Mouse (Mus musculus) kidney, adult 2 months (tissue): ENCODE results near the gene Zyx. TPM values are rescaled to one million over a fixed set of nuclear protein-coding genes. Genes with fewer than 3 reads are reported as not detected.

Experiments used
- DNase-seq: peaks from one replicate; pipeline ENCODE4 v3.0.0; 2021
- H3K27ac ChIP-seq: fragments of 200-500 bp; 2 replicates; pipeline ENCODE4 v1.5.1; 2012; ENCODE audit warnings: low read depth, low read length, control low read depth, inconsistent platforms; ENCODE audit not compliant: insufficient read depth
- H3K27me3 ChIP-seq: fragments of 200-500 bp; replicated peaks from 2 replicates; pipeline ENCODE4 v1.6.1; 2012; ENCODE audit warnings: mild to moderate bottlenecking, moderate library complexity, low read length, inconsistent platforms; ENCODE audit not compliant: control insufficient read depth, insufficient read depth
- H3K36me3 ChIP-seq: fragments of 200-500 bp; 2 replicates; pipeline ENCODE4 v1.6.1; 2012; ENCODE audit warnings: mild to moderate bottlenecking, moderate library complexity, low read length, inconsistent platforms; ENCODE audit not compliant: control insufficient read depth, insufficient read depth
- H3K4me1 ChIP-seq: fragments of 200-500 bp; 2 replicates; pipeline ENCODE4 v1.6.1; 2011; ENCODE audit warnings: low read length; ENCODE audit not compliant: control insufficient read depth, insufficient read depth
- H3K4me3 ChIP-seq: fragments of 200-500 bp; 2 replicates; pipeline ENCODE4 v1.5.1; 2011; ENCODE audit warnings: mild to moderate bottlenecking, low read depth, low read length, control low read depth; ENCODE audit not compliant: insufficient read depth
- CTCF ChIP-seq: fragments of 200-500 bp; conservative IDR thresholded peaks from 2 replicates; pipeline ENCODE4 v1.5.1; 2011; ENCODE audit warnings: low read depth, mild to moderate bottlenecking, control low read depth, low read length, moderate library complexity, mixed read lengths; ENCODE audit not compliant: insufficient read depth, insufficient read length
- POLR2A ChIP-seq: fragments of 200-500 bp; IDR thresholded peaks from one replicate; pipeline ENCODE4 v1.6.1; 2011; ENCODE audit warnings: low read depth, low read length, control low read depth
- WGBS: fragments of 180-500 bp; shearing (Covaris S2); methylation state at CpG from one replicate; pipeline ENCODE4 v1.1.7; 2018; 5-methylcytosine and 5-hydroxymethylcytosine counted together
- polyA plus RNA-seq: library from polyadenylated mRNA; depleted of rRNA; stranded (reverse); fragments of >200 nt; gene quantifications from 2 replicates; pipeline ENCODE4 v1.2.3, GENCODE M21; 2012; rRNA removed

The Zyx gene
- 90.0 and 94.2 TPM in 2 replicates for polyA plus RNA-seq

DNA sequence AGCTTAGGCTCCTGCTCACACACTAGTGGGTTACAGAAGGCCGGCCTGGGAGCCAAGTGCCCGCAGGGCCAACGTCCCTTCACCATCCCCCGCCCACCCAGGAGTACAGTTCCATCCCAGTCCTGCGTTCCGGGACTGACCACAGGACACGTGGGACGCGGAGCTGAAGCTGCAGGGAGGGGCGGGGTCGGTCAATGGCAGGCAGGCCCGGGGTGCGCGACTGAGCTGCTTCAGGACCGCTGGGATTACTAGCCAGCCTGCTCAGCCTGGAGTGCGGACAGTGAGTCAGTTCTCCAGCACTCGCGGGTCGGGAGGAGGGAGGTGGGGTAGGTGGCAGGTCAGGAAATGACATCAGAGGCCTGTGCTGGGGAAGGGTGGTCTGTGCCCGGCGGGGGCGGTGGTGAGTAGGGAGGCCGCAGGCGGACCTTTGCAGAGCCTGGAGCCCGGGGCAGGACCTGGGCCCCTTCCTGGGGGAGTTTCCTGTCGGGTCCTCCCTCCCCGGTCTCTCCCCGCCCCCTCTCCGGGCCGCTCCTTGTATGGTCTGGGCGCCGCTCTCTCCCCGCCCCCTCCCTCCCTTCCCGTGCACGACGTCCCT, at the start of gene Zyx:
Gene Zyx (plus strand): TSS at position 205 of the 595 bp plus-strand sequence.
- H3K27me3 ChIP-seq: no peaks in the 10 kb centered on the region
- H3K4me1 ChIP-seq: peaks cover 21% of the 10 kb centered on the region
- H3K4me3 ChIP-seq: peak within 1 kb of the TSS; percentile 71
- TF ChIP-seq POLR2A (no peak), CTCF (no peak)
- DNase-seq: peak; percentile 96
- WGBS: under 1% methylated on average over 28 of the region's 36 CpGs
- no peaks in the 10 kb centered on the region; the same call in 1 of the 2 replicates for H3K36me3 ChIP-seq
- peak within 1 kb of the TSS; percentile 83 for H3K27ac ChIP-seq

DNA sequence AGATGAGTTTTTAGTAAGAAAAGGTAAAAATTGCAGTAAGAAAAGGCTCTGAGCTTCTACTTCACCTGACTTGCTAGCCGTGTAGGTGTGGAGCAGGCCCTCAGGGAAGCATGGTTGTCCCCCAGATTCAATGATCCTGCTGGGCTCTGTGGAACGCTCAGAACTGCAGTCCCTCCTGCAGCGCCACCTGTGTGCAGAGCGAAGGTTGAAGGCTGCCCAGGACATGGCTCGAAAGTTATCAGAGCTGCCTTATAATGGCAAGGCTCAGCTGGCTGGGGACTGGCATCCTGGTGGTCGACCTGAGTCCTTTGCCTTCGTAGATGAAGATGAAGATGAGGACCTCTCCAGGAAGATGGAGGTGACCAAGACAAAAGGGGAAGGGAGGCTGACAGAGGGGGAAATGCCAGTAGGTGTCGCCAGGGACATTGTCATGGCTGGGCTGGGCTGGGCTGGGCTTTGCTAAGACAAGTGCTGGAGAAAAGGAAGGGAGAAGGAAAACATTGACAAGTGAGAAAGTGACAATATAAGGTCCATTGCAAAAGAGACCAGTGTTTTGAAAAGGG, 39.5 kb upstream of the Zyx start:
- Histone ChIP-seq H3K36me3 (no peaks in the 10 kb centered on the region), H3K27ac (no peak overlapping the region), H3K27me3 (no peaks in the 10 kb centered on the region), H3K4me3 (no peak overlapping the region), H3K4me1 (no peaks in the 10 kb centered on the region)
- TF ChIP-seq CTCF (peak; percentile 30; the same call in 1 of the 2 replicates), POLR2A (no peak)
- 54% methylated on average over 8 of the region's 8 CpGs for WGBS
- DNase-seq: peak; percentile 6

- TF ChIP-seq POLR2A: no peak
- TF ChIP-seq CTCF: no peak
- no peak for DNase-seq
- WGBS: 87% methylated on average over 2 of the region's 2 CpGs
- Histone ChIP-seq H3K36me3 (no peaks in the 10 kb centered on the region), H3K4me1 (no peaks in the 10 kb centered on the region), H3K27ac (no peak overlapping the region), H3K4me3 (no peak overlapping the region), H3K27me3 (no peaks in the 10 kb centered on the region)
These were observed 38.9 kb upstream of the Zyx start for GRCm38 (mm10) chr6:42310427-42311053.

DNA sequence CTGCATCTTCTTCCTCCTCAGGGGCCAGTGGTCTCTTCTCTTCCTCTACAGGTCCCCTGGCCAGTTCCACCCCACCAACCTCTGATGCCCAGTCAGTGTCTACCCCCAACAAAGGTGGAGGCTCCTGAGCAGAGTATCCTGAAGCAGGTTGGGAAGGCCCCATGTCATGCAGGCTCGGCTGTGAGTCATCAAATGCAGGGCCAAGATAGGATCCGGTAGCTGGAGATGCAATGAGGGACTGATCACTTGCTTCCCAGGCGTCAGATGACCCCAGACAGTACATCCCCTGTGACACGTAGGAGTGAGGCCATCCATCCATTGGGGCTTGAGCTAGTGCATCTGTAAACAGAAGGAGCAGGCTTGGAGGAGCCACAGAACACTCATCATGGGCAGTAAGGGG, 31.1 kb upstream of the Zyx start:
- no peak overlapping the region for H3K4me3 ChIP-seq
- no peak overlapping the region for H3K27ac ChIP-seq
- TF ChIP-seq POLR2A (no peak), CTCF (no peak)
- no peaks in the 10 kb centered on the region for H3K27me3 ChIP-seq
- H3K4me1 ChIP-seq: no peaks in the 10 kb centered on the region
- no peaks in the 10 kb centered on the region for H3K36me3 ChIP-seq
- 73% methylated on average over 4 of the region's 4 CpGs for WGBS
- DNase-seq: no peak

GRCm38 (mm10) chr6:42323371-42324066, 25.9 kb upstream of the Zyx start:
- H3K4me3 ChIP-seq: peak overlapping the region; percentile 44; the same call in 1 of the 2 replicates
- H3K4me1 ChIP-seq: no peaks in the 10 kb centered on the region
- TF ChIP-seq CTCF: no peak
- no peak for TF ChIP-seq POLR2A
- no peak overlapping the region for H3K27ac ChIP-seq
- WGBS: 5% methylated on average over 28 of the region's 28 CpGs
- peaks cover 2% of the 10 kb centered on the region; the same call in 1 of the 2 replicates for H3K27me3 ChIP-seq
- H3K36me3 ChIP-seq: no peaks in the 10 kb centered on the region
- DNase-seq: no peak

DNA sequence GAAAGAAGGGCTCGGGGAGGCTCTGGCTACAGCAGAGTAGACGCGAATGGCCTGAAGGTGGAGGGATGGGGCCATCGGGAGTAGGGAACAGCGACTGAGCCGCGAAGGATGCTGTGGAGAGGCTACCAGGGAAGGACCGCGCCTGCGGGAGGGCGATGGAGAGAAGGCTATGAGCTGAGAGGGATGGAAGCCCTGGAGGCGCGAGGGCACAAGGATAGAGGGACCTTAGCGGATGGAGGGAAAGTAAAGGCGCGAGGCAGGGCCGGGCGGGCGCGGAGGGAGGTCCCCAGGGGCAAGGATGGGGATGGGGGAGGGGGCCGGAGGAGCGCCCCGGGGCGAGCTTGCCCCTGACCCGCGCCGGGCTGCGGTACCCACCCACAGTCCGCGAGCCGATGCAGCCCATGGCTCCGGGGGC, 25.4 kb upstream of the Zyx start:
- Histone ChIP-seq H3K36me3 (no peaks in the 10 kb centered on the region), H3K4me3 (peak overlapping the region; percentile 44; the same call in 1 of the 2 replicates), H3K27me3 (peaks cover 2% of the 10 kb centered on the region; the same call in 1 of the 2 replicates), H3K4me1 (no peaks in the 10 kb centered on the region), H3K27ac (no peak overlapping the region)
- TF ChIP-seq POLR2A: no peak
- DNase-seq: no peak
- 2% methylated on average over 17 of the region's 32 CpGs for WGBS
